Mouse (Mus musculus) kidney, adult 10 weeks (tissue): ENCODE data around the gene Olfr118. TPM values are rescaled to one million over a fixed set of nuclear protein-coding genes. Genes with fewer than 3 reads are reported as not detected.

Experiments
- polyA plus RNA-seq: library from polyadenylated mRNA; stranded (reverse); fragments of 350-450 nt; fragmentation: Illumina TruSeq; extraction: RNeasy Lipid Tissue Mini Kit (QIAGEN cat#74804); gene quantifications from one replicate; pipeline ENCODE4 v1.2.3, GENCODE M21; 2014; ENCODE audit warnings: low read depth, low replicate concordance

Olfr118 gene
- polyA plus RNA-seq: not detected

DNA sequence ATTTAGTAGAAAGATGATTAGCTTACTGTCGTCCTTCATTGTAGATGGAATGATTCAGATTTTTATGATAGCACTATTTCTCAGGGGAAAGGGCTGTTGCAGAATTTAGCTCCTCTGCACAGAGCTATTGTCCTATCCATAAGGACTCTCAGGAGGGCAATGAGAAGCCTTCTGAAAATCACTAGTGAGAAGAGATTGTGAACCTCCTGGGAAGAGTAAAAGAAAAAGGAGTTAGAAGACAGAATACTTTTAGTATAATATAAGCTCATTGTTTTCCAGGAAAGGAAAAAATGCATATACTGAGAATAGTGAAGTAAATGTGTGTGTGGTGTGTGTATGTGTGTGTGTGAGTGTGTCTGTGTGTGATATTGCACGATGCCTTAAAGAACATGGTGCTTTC is at the start of gene Olfr118:
Gene Olfr118 (plus strand): TSS at position 301 of the 400 bp plus-strand sequence.

DNA sequence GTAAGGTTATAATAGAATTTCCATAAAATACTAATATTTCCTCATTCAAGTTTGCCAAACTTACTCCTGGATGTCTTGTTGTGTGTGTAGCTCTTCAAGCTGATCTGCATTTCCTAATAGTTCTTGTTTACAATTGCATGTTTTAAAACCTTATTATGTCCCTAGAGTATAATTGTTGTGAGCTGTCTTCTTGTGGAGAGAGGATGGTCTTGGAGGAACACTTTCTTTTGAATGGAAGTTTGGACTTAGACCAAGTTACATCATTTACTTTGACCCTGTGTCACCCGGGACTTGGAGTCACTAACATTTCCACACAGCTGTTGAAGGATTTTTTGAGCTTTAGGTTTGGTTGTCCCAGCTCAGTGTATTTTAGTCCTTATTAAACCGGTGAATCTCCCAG is 39.8 kb upstream of the Olfr118 start, which contains the start of the genes Olfr115 and Olfr116:
Gene Olfr115 (minus strand): TSS at position 101 of the 400 bp plus-strand sequence.
Gene Olfr116 (minus strand): TSS at position 191 of the 400 bp plus-strand sequence.

GRCm38 (mm10) chr17:37663682-37664081 is 3.1 kb upstream of the Olfr118 start, which contains the start of gene Olfr117:
Gene Olfr117, minus strand, starts transcription at chr17:37663782.

DNA sequence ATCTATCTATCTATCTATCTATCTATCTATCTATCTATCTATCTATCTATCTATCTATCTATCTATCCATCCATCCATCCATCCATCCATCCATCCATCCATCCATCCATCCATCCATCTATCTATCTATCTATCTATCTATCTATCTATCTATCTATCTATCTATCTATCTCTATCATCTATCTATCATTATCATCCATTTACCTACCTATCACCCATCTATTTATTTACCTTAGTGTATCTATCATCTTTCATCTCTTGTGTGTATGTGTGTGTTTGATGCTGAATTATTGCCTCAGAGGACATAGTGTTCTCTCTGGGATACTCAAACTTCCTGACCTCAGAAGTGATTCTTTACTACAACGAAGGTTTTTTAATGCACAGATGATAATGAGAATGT is 29.5 kb downstream of the Olfr118 start, which contains the start of gene Olfr119:
Gene Olfr119 (plus strand): TSS at position 301 of the 400 bp plus-strand sequence.

DNA sequence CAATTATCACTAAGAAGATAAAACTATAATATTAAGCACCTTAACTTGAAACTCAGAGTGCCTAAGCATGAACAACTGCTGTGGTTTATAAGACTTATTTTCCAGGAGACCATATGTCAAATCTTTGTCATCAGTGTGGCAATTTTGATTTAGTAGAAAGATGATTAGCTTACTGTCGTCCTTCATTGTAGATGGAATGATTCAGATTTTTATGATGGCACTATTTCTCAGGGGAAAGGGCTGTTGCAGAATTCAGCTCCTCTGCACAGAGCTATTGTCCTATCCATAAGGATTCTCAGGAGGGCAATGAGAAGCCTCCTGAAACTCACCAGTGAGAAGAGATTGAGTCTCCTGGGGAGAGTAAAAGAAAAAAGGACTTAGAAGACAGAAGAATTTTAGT is 54.7 kb downstream of the Olfr118 start, which contains the start of gene Olfr120:
Gene Olfr120 (plus strand): TSS at position 301 of the 400 bp plus-strand sequence.

Other genes starting within 250 kb of the Olfr118 start
- not detected for gene Olfr108, start 221.5 kb upstream of the Olfr118 start, polyA plus RNA-seq
- not detected for gene Olfr109, start 208.1 kb upstream of the Olfr118 start, polyA plus RNA-seq
- not detected for gene H2-M2, start 183.4 kb upstream of the Olfr118 start, polyA plus RNA-seq
- gene Olfr110, start 174.5 kb upstream of the Olfr118 start, polyA plus RNA-seq: not detected
- not detected for gene Olfr111, start 159.0 kb upstream of the Olfr118 start, polyA plus RNA-seq
- gene Olfr112, start 97.5 kb upstream of the Olfr118 start, polyA plus RNA-seq: not detected
- not detected for gene Olfr113, start 89.3 kb upstream of the Olfr118 start, polyA plus RNA-seq
- gene Olfr114, start 74.2 kb upstream of the Olfr118 start, polyA plus RNA-seq: not detected
- not detected for gene Olfr115, start 39.9 kb upstream of the Olfr118 start, polyA plus RNA-seq
- gene Olfr116, start 39.8 kb upstream of the Olfr118 start, polyA plus RNA-seq: not detected
- gene Olfr117, start 3.2 kb upstream of the Olfr118 start, polyA plus RNA-seq: not detected
- gene Olfr119, start 29.6 kb downstream of the Olfr118 start, polyA plus RNA-seq: not detected
- gene Olfr120, start 54.8 kb downstream of the Olfr118 start, polyA plus RNA-seq: not detected
- gene Olfr121, start 81.9 kb downstream of the Olfr118 start, polyA plus RNA-seq: not detected
- not detected for gene Olfr122, start 101.6 kb downstream of the Olfr118 start, polyA plus RNA-seq
- not detected for gene Olfr123, start 126.5 kb downstream of the Olfr118 start, polyA plus RNA-seq
- not detected for gene Olfr124, start 132.9 kb downstream of the Olfr118 start, polyA plus RNA-seq
- not detected for gene Olfr125, start 166.0 kb downstream of the Olfr118 start, polyA plus RNA-seq
- not detected for gene Olfr126, start 180.5 kb downstream of the Olfr118 start, polyA plus RNA-seq
- not detected for gene Olfr127, start 233.4 kb downstream of the Olfr118 start, polyA plus RNA-seq